Mouse (Mus musculus) liver, embryonic 16.5 days (tissue): Measurements from ENCODE around the gene Slc25a22. TPM values are rescaled to one million over a fixed set of nuclear protein-coding genes. Genes with fewer than 3 reads are reported as not detected.
A peak's percentile ranks its signal among the peaks of the same experiment; 100 is the strongest.

ENCODE experiments used
- ATAC-seq: fragments of 200-750 bp; cut with Nextera tagmentation; 2 replicates; pipeline ENCODE4 v1.8.0; 2017; ENCODE audit warnings: low read depth, mild to moderate bottlenecking, moderate number of reproducible peaks, moderate library complexity
- H3K27ac ChIP-seq: fragments of 300-500 bp; sonication (generic); 2 replicates; pipeline ENCODE4 v1.5.1; 2014; ENCODE audit warnings: mild to moderate bottlenecking, low read length
- H3K27me3 ChIP-seq: fragments of 300-500 bp; sonication (generic); 2 replicates; pipeline ENCODE4 v1.6.1; 2014; ENCODE audit warnings: low read depth, low read length, mixed read lengths; ENCODE audit not compliant: control insufficient read depth, insufficient read depth
- H3K36me3 ChIP-seq: fragments of 300-500 bp; sonication (generic); 2 replicates; pipeline ENCODE4 v1.6.1; 2014; ENCODE audit warnings: mild to moderate bottlenecking; ENCODE audit not compliant: control insufficient read depth, insufficient read depth
- H3K4me1 ChIP-seq: fragments of 300-500 bp; sonication (generic); 2 replicates; pipeline ENCODE4 v1.6.1; 2014; ENCODE audit warnings: low read depth, low read length, mixed read lengths; ENCODE audit not compliant: control insufficient read depth
- H3K4me2 ChIP-seq: fragments of 300-500 bp; sonication (generic); 2 replicates; pipeline ENCODE4 v1.6.1; 2014; ENCODE audit warnings: low read depth, low read length, mixed read lengths
- H3K4me3 ChIP-seq: fragments of 300-500 bp; sonication (generic); 2 replicates; pipeline ENCODE4 v1.5.1; 2014; ENCODE audit warnings: low read depth, mild to moderate bottlenecking, low read length
- H3K9ac ChIP-seq: fragments of 300-500 bp; sonication (generic); 2 replicates; pipeline ENCODE4 v1.6.1; 2014; ENCODE audit warnings: low read depth, low read length
- H3K9me3 ChIP-seq: fragments of 300-500 bp; sonication (generic); replicated peaks from 2 replicates; pipeline ENCODE4 v1.6.1; 2016; ENCODE audit warnings: low read length; ENCODE audit not compliant: control insufficient read depth
- WGBS: fragments of 180-500 bp; shearing (Covaris S2); extraction: QIAGEN DNeasy Blood & Tissue Kit; methylation state at CpG from one replicate; pipeline ENCODE4 v1.1.7; 2014; ENCODE audit not compliant: insufficient replicate concordance; 5-methylcytosine and 5-hydroxymethylcytosine counted together
- polyA plus RNA-seq: library from polyadenylated mRNA; unstranded; fragments of >200 nt; fragmentation: Nextera tagmentation; extraction: Ambion mirVana; gene quantifications from 2 replicates; pipeline ENCODE4 v1.2.1, GENCODE M21; 2015

Gene Slc25a22
- polyA plus RNA-seq, 1 experiment from 2014 or later: 20.7 TPM

DNA sequence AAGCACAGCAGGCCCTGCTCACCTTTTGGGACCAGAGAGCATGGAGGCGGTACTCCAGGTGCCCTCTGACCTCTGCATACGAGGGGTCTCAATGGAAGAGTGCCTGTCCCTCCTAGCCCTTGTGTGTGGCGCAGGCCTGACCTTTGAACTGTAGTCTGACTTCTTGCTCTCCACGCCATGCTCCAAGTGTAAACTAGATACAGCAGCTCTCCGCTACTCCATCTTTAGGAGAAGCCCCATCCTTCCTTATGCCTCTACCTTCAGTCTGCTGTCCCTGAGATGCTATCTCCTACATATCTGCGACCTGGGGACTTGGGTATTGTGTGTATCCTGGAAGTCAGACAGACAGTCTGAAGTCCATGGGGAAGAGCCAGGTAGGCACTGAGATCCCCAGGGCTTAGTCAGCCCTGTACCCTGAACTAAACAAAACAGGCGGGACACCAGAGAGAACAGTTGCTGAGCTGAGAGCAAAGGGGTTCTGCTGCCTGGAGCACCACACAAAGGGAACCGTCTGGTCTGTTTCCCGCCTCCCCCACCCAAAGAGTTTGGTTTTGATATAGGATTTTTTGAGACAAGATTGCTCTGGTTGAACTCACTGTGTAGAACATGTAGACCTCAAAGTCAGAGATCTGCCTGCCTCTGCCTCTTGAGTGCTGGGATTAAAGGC is 1.7 kb downstream of the Slc25a22 start:
- Histone ChIP-seq H3K27ac (peak overlapping the region; percentile 66), H3K9ac (no peak overlapping the region), H3K9me3 (no peaks in the 10 kb centered on the region), H3K27me3 (no peaks in the 10 kb centered on the region), H3K36me3 (peaks cover 23% of the 10 kb centered on the region), H3K4me1 (peaks cover 49% of the 10 kb centered on the region), H3K4me2 (peak overlapping the region; percentile 92), H3K4me3 (peak overlapping the region; percentile 60; the same call in 1 of the 2 replicates)
- ATAC-seq: no peak
- 67% methylated on average over 9 of the region's 9 CpGs for WGBS

DNA sequence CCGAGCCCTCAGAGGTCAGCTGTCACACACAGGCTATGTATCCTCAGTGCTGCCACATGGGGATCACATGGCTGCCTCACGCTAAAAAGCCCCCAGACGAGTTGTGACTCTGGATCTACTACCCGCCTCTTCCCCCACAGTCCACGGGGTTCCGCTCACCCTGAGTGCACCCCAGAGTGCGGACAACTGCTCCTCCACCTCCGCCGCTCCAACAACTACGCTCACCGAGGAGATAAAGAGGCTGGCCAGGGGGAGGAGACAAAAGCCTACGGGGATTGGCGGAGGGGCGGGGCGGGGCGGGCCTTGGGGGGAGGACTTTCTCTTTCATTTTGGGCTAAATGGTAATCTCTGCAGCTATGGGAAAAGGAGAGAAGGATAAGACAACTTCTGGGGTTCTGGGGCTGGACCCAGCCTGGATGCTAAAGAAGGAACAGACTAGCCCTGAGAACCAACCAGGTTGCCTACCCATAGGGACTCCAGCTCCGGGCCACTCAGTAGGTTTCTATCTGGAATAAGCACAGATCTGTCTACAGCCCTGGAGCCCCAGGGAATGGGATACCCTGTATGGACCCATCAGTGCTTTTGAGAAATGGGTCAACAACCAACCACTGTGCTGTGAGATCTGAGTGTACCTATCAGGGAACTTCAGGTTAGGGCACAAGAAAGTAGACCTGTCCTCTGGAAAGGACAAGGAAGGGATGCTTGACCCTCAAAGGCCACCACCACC is 2.4 kb downstream of the Slc25a22 start:
- Histone ChIP-seq H3K9me3 (no peaks in the 10 kb centered on the region), H3K4me2 (peak overlapping the region; percentile 82), H3K27me3 (no peaks in the 10 kb centered on the region), H3K4me3 (peak overlapping the region; percentile 60), H3K36me3 (peaks cover 21% of the 10 kb centered on the region), H3K27ac (peak overlapping the region; percentile 56; the same call in 1 of the 2 replicates), H3K9ac (peak overlapping the region; percentile 63), H3K4me1 (peaks cover 44% of the 10 kb centered on the region)
- peak; percentile 71 for ATAC-seq
- 4% methylated on average over 17 of the region's 17 CpGs for WGBS

DNA sequence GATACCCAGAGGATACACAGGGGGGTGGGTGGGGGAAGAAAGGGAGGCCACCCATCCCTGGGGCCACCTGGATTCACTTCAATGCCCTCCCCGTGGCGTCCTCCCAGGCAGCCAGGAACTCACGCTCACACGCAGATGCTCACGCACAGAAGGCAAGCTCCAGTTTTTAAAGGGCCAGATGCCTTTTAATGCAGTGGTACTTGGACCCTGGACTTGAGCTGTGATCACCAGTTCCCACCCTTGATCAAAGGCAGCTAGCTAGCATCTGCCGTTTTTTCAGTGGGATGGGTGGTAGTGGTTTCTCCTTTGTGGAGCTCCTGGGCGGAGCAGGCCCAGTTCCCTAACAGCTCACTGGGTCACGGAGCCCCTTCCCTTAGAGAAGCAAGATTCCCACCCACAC is 3.2 kb downstream of the Slc25a22 start:
- peak overlapping the region; percentile 63 for H3K9ac ChIP-seq
- H3K27me3 ChIP-seq: no peaks in the 10 kb centered on the region
- H3K36me3 ChIP-seq: peaks cover 13% of the 10 kb centered on the region
- peak overlapping the region; percentile 82 for H3K4me2 ChIP-seq
- peak overlapping the region; percentile 60 for H3K4me3 ChIP-seq
- no peaks in the 10 kb centered on the region for H3K9me3 ChIP-seq
- H3K27ac ChIP-seq: no peak overlapping the region; the same call in 1 of the 2 replicates
- peaks cover 45% of the 10 kb centered on the region for H3K4me1 ChIP-seq
- WGBS: 34% methylated on average over 8 of the region's 8 CpGs
- no peak for ATAC-seq

DNA sequence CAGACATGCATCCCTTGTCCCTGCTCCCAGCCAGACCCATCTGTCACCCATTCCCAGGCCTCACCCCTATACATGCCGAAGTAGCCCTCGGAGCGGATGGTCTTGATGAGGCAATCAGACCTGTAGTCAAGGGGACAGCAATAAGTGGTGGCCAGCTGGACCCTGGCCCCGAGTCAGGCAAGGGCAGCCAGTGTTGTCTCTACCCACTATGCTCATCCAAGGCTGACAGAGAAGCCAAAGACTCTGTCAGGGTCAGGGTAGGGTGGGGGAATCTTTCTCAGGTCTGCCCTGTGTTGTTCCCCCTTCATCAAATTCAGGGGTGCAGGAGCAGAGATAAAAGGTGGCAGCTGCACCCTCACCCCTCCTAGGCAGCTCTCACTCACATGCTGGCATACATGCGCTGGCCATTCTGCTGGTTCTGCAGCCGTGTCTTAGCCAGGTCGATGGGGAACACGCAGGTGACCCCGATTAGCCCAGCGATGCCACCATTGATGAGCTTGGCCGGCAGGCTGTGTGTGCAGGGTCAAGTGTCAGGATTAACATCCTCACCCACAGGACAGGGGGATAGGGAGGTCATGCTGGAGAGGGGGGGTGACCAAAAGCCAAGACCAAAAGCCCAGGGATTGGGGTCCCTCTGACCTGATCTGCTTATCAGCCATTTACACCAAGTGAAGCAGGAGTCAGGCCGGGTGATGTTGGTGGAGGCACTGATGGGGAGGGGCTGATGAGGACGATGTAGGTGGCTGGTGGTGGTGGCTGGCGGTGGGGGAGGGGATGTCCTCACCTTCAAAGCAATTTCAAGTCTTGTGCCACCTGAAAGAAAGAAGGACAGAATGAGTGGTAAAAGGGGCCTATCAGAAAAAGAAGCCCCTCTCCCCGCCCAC is 3.9 kb downstream of the Slc25a22 start:
- Histone ChIP-seq H3K9me3 (no peaks in the 10 kb centered on the region), H3K27me3 (no peaks in the 10 kb centered on the region), H3K4me1 (peaks cover 47% of the 10 kb centered on the region), H3K9ac (no peak overlapping the region), H3K4me3 (peak overlapping the region; percentile 1; the same call in 1 of the 2 replicates), H3K27ac (no peak overlapping the region), H3K36me3 (peaks cover 6% of the 10 kb centered on the region), H3K4me2 (peak overlapping the region; percentile 82)
- ATAC-seq: no peak
- 76% methylated on average over 15 of the region's 15 CpGs for WGBS

DNA sequence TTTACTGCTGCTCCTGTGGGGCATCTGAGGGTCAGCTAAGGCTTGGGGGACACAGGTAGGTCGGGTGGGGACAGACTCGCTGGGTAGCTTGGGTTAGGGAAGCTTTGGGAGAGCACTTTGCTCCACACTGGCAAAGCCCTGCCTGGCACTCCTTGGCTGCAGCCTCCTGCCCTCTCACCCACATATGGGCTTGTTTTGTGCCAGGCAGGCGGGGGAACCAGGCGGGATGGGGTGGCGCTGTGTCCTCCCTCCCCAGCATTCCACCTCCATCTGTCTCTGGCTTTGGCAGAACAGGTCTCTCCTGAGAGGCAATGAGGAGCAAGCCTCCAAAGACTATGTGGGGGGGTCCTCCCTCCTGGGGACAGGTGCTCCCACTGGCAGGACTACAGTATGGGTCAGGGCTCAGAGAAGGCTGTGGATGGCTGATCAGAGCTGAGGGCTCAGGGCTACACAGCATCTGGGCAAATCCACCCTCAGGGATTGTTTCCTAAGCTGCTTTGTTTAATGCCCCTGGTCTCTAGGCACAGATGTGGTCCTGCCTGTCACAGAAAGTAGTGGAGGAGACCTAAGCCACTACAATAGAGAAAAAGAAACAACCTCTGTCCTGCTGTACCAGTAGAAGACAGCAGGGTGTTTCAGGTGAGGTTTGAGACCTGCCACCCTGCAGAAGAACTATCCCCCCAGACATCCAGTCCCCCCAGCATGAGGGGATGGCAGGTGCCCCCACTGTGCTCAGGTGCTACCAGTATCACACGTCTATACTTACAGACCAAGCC is 4.8 kb downstream of the Slc25a22 start:
- Histone ChIP-seq H3K27ac (no peak overlapping the region), H3K9me3 (no peaks in the 10 kb centered on the region), H3K9ac (no peak overlapping the region), H3K27me3 (no peaks in the 10 kb centered on the region), H3K4me3 (no peak overlapping the region), H3K4me1 (peaks cover 47% of the 10 kb centered on the region), H3K36me3 (peaks cover 4% of the 10 kb centered on the region; the same call in 1 of the 2 replicates), H3K4me2 (no peak overlapping the region)
- WGBS: 83% methylated on average over 6 of the region's 6 CpGs
- ATAC-seq: no peak

DNA sequence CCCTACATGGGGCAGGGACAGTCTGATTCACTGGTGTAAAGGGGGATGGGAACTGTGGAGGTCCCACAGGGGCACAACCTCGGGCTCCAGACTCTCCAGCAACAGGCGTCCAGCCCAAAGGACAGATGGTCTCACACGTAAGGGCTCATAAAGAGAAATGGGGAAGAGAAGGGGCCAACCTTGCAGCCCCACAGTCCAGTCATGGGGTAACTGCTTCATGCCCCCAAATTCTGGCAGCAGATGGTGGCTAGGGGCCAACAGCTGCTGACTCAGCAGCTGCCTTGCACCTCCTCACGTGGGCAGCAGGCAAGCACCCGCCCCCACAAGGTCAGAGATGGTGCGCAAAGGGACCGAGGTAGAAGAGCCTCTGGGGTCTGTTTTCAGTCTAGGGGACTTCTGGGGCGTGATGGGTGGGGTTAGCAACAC is 5.5 kb downstream of the Slc25a22 start:
- Histone ChIP-seq H3K27ac (no peak overlapping the region), H3K9me3 (no peaks in the 10 kb centered on the region), H3K4me2 (no peak overlapping the region), H3K4me3 (no peak overlapping the region), H3K4me1 (peaks cover 40% of the 10 kb centered on the region), H3K27me3 (no peaks in the 10 kb centered on the region), H3K36me3 (peaks cover 4% of the 10 kb centered on the region; the same call in 1 of the 2 replicates), H3K9ac (no peak overlapping the region)
- 64% methylated on average over 8 of the region's 8 CpGs for WGBS
- no peak for ATAC-seq

DNA sequence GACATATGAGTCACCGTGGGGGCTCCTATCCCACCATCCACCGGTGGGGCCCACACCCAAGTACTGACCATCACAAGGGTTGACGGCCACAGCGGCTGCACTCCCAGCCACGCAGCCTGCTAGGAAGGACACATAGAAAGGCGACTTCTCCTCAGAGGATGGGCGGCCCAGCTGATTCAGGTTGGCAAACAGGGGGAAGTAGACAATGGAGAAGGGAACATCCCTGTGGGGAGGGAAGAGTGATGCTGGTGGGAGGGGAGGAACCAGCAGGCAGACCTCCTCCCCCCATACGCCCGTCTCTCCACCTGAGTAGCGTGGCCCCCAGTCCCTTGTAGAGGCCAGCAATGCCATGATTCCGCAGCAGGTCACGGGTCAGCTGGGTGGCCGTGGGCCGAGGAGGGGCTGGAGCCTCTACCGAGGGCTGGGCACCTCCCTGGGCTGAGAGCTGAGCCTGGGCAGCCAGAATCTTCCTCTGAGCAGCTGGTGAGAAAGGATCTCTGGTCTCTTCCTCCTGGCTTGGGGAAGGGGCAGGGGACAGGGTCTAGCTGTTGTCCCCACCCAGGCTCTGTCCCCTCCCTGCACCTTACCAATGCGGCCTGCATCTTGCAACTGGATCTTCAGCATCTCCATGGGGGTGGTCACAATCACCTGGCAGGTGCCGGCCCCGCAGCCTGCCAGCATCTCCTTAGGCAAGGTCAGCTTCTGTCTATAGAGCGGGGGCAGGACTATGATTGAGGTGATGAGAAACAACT is 6.1 kb downstream of the Slc25a22 start:
- no peak overlapping the region for H3K4me2 ChIP-seq
- 82% methylated on average over 19 of the region's 19 CpGs for WGBS
- no peak overlapping the region for H3K27ac ChIP-seq
- H3K4me1 ChIP-seq: peaks cover 40% of the 10 kb centered on the region
- no peaks in the 10 kb centered on the region for H3K27me3 ChIP-seq
- peaks cover 4% of the 10 kb centered on the region; the same call in 1 of the 2 replicates for H3K36me3 ChIP-seq
- no peak overlapping the region for H3K9ac ChIP-seq
- no peak overlapping the region for H3K4me3 ChIP-seq
- no peak for ATAC-seq
- no peaks in the 10 kb centered on the region for H3K9me3 ChIP-seq
